Mouse (Mus musculus): ENCODE results near the gene Atg7. TPM values are rescaled to one million over a fixed set of nuclear protein-coding genes. Genes with fewer than 3 reads are reported as not detected.

Atg7 gene
- total and polyA plus RNA-seq, 2 experiments from 2014 or later, result 17.1 to 21.5 TPM

- no peak overlapping the region for H3K4me3 ChIP-seq (ENCODE audit: low read depth, low read length)
- H3K27ac ChIP-seq (ENCODE audit: low read depth, low read length), result no peak overlapping the region
- peaks cover 6% of the 10 kb centered on the region; the same call in 1 of the 2 replicates for H3K4me1 ChIP-seq (ENCODE audit: insufficient read depth, low read length)
- no peak overlapping the region for H3K4me2 ChIP-seq (ENCODE audit: low read depth, low read length, poor library complexity, severe bottlenecking)
- H3K27me3 ChIP-seq (ENCODE audit: insufficient read depth, low read length), result no peaks in the 10 kb centered on the region
- ATAC-seq (ENCODE audit: low FRiP score) (no peak), DNase-seq (ENCODE audit: low spot score) (no peak)
- no peaks in the 10 kb centered on the region for H3K9me3 ChIP-seq (ENCODE audit: low read length)
- no peaks in the 10 kb centered on the region for H3K36me3 ChIP-seq (ENCODE audit: insufficient read depth, low read length)
- TF ChIP-seq CTCF (IDR thresholded peaks at IDR 0.05), result no peak
- H3K9ac ChIP-seq (replicated peaks; ENCODE audit: low read length, poor library complexity, severe bottlenecking), result no peak overlapping the region
- 33% methylated on average over 3 of the region's 3 CpGs for WGBS
Measured at GRCm38 (mm10) chr6:114786461-114786860, 143.6 kb downstream of the Atg7 start.

- H3K9me3 ChIP-seq (ENCODE audit: low read length), result no peaks in the 10 kb centered on the region
- no peak overlapping the region for H3K9ac ChIP-seq (replicated peaks; ENCODE audit: low read length, poor library complexity, severe bottlenecking)
- TF ChIP-seq CTCF (IDR thresholded peaks at IDR 0.05), result no peak
- 82% methylated on average over 3 of the region's 3 CpGs for WGBS
- no peak for ATAC-seq (ENCODE audit: low FRiP score)
- H3K27me3 ChIP-seq (ENCODE audit: insufficient read depth, low read length), result no peaks in the 10 kb centered on the region
- no peak overlapping the region for H3K27ac ChIP-seq (ENCODE audit: low read depth, low read length)
- no peak for DNase-seq (ENCODE audit: low spot score)
- no peaks in the 10 kb centered on the region for H3K36me3 ChIP-seq (ENCODE audit: insufficient read depth, low read length)
- no peaks in the 10 kb centered on the region for H3K4me1 ChIP-seq (ENCODE audit: insufficient read depth, low read length)
- H3K4me3 ChIP-seq (ENCODE audit: low read depth, low read length), result no peak overlapping the region
- no peak overlapping the region for H3K4me2 ChIP-seq (ENCODE audit: low read depth, low read length, poor library complexity, severe bottlenecking)
Measured at GRCm38 (mm10) chr6:114787606-114788005, 144.7 kb downstream of the Atg7 start.

GRCm38 (mm10) chr6:114788663-114789062, 145.8 kb downstream of the Atg7 start:
- Histone ChIP-seq H3K4me3 (ENCODE audit: low read depth, low read length) (no peak overlapping the region), H3K4me2 (ENCODE audit: low read depth, low read length, poor library complexity, severe bottlenecking) (no peak overlapping the region), H3K4me1 (ENCODE audit: insufficient read depth, low read length) (no peaks in the 10 kb centered on the region), H3K27me3 (ENCODE audit: insufficient read depth, low read length) (no peaks in the 10 kb centered on the region), H3K36me3 (ENCODE audit: insufficient read depth, low read length) (no peaks in the 10 kb centered on the region), H3K27ac (ENCODE audit: low read depth, low read length) (no peak overlapping the region), H3K9ac (replicated peaks; ENCODE audit: low read length, poor library complexity, severe bottlenecking) (no peak overlapping the region), H3K9me3 (ENCODE audit: low read length) (no peaks in the 10 kb centered on the region)
- ATAC-seq (ENCODE audit: low FRiP score) (no peak), DNase-seq (ENCODE audit: low spot score) (no peak)
- no peak for TF ChIP-seq CTCF (IDR thresholded peaks at IDR 0.05)
- WGBS, result 80% methylated on average over 4 of the region's 4 CpGs

GRCm38 (mm10) chr6:114790084-114790483, 147.2 kb downstream of the Atg7 start:
- Histone ChIP-seq H3K36me3 (ENCODE audit: insufficient read depth, low read length) (no peaks in the 10 kb centered on the region), H3K27ac (ENCODE audit: low read depth, low read length) (no peak overlapping the region), H3K9ac (replicated peaks; ENCODE audit: low read length, poor library complexity, severe bottlenecking) (no peak overlapping the region), H3K9me3 (ENCODE audit: low read length) (no peaks in the 10 kb centered on the region), H3K27me3 (ENCODE audit: insufficient read depth, low read length) (no peaks in the 10 kb centered on the region), H3K4me1 (ENCODE audit: insufficient read depth, low read length) (no peaks in the 10 kb centered on the region), H3K4me2 (ENCODE audit: low read depth, low read length, poor library complexity, severe bottlenecking) (no peak overlapping the region), H3K4me3 (ENCODE audit: low read depth, low read length) (no peak overlapping the region)
- no peak for TF ChIP-seq CTCF (IDR thresholded peaks at IDR 0.05)
- 77% methylated on average over 2 of the region's 2 CpGs for WGBS
- ATAC-seq (ENCODE audit: low FRiP score), result no peak
- DNase-seq (ENCODE audit: low spot score), result no peak

- H3K4me3 ChIP-seq (ENCODE audit: low read depth, low read length), result no peak overlapping the region
- no peak overlapping the region for H3K9ac ChIP-seq (replicated peaks; ENCODE audit: low read length, poor library complexity, severe bottlenecking)
- no peaks in the 10 kb centered on the region for H3K27me3 ChIP-seq (ENCODE audit: insufficient read depth, low read length)
- TF ChIP-seq CTCF (IDR thresholded peaks at IDR 0.05), result no peak
- no peak overlapping the region for H3K27ac ChIP-seq (ENCODE audit: low read depth, low read length)
- H3K4me2 ChIP-seq (ENCODE audit: low read depth, low read length, poor library complexity, severe bottlenecking), result no peak overlapping the region
- H3K4me1 ChIP-seq (ENCODE audit: insufficient read depth, low read length), result no peaks in the 10 kb centered on the region
- no peaks in the 10 kb centered on the region for H3K9me3 ChIP-seq (ENCODE audit: low read length)
- 92% methylated on average over 7 of the region's 7 CpGs for WGBS
- ATAC-seq (ENCODE audit: low FRiP score), result no peak
- no peaks in the 10 kb centered on the region for H3K36me3 ChIP-seq (ENCODE audit: insufficient read depth, low read length)
- DNase-seq (ENCODE audit: low spot score), result no peak
Measured at GRCm38 (mm10) chr6:114790902-114791301, 148.0 kb downstream of the Atg7 start.

- no peak for TF ChIP-seq CTCF (IDR thresholded peaks at IDR 0.05)
- no peak for ATAC-seq (ENCODE audit: low FRiP score)
- Histone ChIP-seq H3K9ac (replicated peaks; ENCODE audit: low read length, poor library complexity, severe bottlenecking) (no peak overlapping the region), H3K4me2 (ENCODE audit: low read depth, low read length, poor library complexity, severe bottlenecking) (no peak overlapping the region), H3K36me3 (ENCODE audit: insufficient read depth, low read length) (no peaks in the 10 kb centered on the region), H3K4me1 (ENCODE audit: insufficient read depth, low read length) (no peaks in the 10 kb centered on the region), H3K27ac (ENCODE audit: low read depth, low read length) (no peak overlapping the region), H3K4me3 (ENCODE audit: low read depth, low read length) (no peak overlapping the region), H3K9me3 (ENCODE audit: low read length) (no peaks in the 10 kb centered on the region), H3K27me3 (ENCODE audit: insufficient read depth, low read length) (no peaks in the 10 kb centered on the region)
- no peak for DNase-seq (ENCODE audit: low spot score)
- 94% methylated on average over 4 of the region's 4 CpGs for WGBS
Measured at GRCm38 (mm10) chr6:114791846-114792245, 148.9 kb downstream of the Atg7 start.

All from midbrain, postnatal 0 days (tissue).